Mouse (Mus musculus) kidney, postnatal 4 days (tissue): ENCODE measurements at regions not wholly inside any gene's neighbourhood (a gene's known extent, or its start where the extent isn't known, plus 50 kb on each side); places are given as distances from the start of the nearest gene placed in this dataset.

Source experiments
- DNase-seq, 2 experiments: peaks; one replicate each; pipeline ENCODE4 v3.0.0; 2021; ENCODE audit warnings: mixed read lengths in 2 of 2

DNA sequence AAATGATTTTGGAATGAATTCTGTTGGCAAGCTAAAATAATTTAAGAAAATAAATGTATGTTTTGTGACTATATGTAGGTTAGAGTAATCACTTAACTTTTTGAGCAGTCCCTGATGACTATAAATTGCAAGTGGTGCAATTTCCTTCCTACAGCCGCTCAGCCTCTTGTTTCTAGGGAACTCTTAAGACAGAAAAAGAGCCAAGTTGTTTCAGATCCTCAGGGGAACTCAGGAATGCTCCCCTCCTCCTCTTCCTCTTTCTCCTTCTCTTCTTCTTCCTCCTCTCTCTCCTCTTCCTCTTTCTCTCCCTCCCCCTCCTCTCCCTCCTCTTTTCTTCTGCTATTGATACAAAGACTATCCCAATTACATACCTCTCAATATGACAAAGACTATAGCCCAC lies 141.4 kb upstream of the Krr1 start:
- no peak for DNase-seq

DNA sequence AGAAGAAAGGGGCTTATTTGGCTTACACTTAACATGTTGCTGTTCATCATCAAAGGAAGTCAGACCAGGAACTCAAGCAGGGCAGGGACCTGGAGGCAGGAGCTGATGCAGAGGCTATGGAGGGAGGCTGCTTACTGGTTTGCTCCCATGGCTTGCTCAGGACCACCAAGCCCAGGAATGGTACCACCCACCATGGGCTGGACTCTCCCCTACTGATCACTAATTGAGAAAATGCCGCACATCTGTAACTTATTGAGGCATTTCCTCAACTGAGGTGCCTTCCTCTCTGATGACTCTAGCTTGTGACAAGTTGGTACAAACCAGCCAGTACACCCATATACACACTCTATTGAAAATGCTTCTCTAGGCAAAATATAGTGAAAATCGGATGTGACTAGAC lies 138.9 kb upstream of the Krr1 start:
- DNase-seq = no peak

DNA sequence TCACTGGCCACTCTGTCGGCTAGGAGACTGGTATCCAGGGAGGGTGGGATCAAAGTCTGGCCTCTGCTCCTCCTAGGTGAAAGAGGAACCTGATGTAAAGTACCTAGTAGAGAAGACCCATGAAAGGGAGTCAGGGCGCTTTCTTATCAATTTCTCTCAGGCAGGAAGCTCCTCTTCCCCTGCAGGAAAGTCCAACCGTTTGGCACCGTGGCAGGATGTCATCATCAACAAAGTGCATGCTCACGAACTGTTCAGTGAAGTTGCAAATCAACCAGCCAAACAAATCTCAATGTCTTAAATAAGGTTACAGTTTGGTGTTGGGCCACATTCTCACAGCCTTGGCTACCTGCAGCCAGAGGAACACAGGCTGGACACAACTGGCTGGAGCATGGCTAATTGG lies 138.2 kb upstream of the Krr1 start:
- no peak for DNase-seq

DNA sequence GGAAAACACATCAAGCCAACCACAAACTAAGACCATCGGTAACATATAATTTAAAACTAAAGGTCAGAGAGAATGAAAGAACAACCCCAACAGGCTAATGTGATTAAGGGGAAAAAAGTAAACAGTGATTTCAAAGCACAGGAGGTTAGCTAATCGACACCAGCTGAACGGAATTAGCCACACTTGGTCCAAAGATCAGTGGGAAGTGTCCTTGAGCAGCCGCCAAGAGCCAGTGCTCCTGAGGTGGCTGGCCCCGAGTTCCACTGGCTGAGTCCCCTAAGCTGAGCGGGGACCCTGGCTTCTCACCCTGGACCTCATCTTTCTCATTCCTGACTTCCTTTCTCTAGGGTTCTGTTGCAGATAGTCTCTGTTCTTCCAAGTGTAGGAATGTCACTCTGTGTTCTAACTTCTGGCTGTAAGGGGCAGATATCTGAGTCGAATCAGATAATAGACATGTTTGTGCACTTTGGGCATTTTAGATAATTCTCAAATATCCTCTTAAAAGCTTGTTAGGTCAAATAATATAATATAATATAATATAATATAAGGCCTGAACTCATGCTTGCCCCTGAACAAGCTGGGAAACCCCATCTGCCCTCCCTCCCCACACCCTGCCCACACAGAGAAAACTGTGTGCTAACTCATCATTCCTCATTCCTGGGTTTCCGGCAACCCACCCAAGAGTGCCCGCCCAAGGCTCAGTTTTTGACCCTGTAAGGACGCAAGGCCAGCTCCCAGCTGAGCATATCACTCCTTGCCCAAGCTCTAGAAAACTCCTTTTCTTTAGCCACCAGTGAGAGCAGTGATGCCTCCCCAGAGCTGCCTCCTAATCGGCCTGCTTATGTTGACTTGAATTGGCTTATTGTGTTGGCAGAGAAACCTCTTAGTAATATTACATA lies 137.3 kb upstream of the Krr1 start:
- DNase-seq = no peak

DNA sequence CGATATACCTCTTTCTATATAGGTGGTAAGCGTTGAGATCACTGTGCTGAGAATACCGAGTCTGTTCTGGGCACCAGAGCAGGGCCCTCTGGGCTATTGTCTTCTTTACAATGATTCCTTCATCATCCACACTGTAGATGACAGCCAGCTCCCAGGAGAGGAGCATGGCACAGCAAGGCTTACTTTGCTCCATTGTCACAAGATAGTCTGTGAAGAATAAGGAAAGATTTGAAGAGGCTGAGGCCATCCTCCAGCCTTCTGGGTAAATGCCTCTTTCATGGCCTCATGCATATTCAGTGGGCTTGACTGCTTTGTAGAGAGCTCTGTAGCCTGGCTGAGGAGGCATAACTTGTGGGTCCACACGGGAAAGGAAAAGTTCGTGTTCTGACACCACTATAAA lies 136.3 kb upstream of the Krr1 start:
- no peak for DNase-seq

DNA sequence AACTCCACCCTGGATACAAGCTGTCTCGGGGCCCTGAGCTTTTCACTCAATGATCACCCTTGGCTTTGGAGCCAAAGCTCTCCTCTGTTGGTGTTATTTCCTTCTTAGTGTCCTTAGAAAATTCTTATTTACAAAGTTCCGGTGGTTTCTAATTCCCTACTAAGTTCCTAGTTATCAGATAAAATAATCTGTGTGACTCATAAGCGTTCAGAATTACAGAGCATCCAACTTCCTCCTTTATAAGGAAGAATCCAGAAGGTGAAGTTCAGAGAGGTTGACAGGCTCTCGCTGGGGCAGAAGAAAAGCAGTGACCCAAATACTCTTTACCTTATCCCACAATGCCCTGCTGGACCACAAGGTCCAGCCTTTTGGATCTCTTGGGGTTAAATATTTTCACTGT lies 135.7 kb upstream of the Krr1 start:
- DNase-seq = no peak

DNA sequence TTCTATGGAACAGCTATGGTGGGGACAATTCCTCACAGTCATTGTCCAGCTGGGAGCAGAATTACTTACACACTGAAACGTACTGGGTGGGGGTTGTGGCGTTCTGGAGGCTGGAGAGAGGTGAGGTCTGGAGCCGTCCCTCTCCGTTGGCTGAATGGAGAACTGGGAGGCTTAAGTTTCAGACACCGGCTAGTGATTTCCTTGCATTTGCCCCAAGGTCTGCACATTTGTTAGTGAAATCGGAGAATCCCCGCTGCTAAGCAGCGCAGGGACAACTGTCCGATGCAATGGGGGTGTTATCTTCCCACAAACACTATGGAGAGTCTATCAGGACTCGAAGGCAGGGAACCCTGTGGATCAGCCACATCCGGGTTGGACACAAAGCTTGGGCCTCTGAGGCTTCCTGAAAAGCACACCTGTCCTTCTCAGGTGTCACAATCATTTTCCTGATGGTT lies 130.1 kb upstream of the Krr1 start:
- DNase-seq = no peak

DNA sequence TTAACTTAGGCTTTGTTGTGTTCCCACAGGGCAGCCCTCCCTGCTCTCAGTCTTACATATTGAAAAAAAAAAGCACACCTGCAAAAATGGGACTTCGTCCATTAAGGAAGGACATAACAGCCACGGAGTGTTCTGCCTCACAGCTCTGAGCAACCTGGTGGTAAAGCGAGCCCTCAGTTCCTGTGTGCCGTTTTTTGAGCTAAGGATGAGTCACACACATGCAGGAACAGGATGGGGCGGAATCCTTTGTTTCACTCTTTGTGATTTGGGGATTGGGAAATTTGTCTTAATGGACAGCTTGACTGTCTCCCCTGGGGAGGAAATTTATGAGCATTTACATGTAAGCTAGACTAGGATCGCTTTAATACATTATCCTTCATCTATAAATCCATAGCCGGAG lies 129.6 kb upstream of the Krr1 start:
- no peak for DNase-seq

DNA sequence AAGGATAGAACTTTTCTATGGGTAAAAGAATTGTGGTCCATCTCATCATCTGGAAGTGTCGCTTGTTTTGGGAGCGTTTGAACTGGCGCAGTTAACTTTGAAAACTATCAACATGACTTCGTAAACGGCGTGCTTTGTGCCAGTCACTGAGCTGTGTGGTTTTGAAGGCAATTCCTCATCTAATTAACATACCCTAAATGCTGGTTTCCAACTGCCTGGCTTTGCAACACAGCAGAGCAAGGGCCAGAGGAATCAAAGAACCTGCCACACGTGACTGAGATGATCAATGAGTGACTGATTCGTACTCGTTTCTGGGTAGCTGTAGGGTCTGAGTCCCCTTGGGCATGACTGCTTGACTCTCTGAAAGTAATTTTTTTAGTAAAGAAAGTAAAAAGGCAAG lies 129.2 kb upstream of the Krr1 start:
- no peak for DNase-seq

DNA sequence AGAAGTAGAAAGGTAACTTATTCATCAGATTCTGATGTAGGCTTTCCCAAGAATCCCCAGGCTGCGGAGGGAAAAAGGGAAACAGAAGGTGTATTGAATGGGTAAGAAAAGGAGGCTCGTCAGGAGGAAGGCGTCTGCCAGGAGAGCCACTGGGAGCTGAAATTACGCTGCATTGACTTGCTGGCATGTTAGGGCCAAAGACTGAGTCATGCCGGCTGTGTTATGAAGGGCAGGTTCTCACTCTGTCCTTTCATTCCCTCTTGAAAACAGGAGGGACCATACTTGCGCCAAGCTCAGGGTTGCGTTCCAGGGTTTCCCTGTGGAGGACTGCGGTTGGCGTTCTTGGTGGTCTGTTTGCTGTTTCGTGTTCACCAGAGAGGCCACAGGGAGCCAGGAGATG lies 128.3 kb upstream of the Krr1 start:
- DNase-seq = no peak

DNA sequence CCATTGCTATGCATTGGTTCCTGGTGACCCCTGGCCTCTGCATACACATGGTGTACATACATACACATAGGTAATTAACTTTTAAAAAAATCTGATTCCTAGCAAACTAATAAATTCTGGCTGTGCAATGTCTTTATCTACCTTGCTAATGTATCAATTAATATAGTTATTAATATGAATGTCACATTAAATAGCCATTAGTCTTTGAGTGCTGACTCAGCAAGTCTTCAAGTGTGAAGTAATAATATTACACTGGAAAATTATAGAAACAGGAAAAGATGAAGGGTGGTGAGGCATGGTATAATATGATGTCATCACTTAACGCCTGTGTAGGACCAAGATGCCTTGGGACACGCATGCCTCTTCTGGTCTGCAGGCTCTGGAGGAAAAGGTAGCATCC lies 126.5 kb upstream of the Krr1 start:
- no peak for DNase-seq

DNA sequence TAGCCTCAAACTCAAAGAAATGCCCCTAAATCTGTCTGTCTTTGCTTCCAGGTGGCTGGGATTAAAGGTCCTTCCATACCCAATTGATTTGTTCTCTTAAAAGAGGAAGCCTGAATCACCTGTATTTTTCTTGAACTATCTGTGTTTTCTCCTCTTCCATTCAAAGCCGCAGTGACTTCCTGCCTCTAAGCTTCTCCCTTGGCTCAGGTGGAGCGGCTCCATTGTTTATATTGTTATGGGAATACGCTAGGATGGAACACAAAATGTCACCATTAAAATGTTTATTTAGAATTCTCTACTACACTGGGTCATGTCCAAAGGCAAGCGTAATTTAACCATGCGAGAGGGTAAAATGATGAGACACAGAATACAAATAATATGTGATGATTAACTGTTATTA lies 118.2 kb upstream of the Krr1 start:
- DNase-seq = no peak

DNA sequence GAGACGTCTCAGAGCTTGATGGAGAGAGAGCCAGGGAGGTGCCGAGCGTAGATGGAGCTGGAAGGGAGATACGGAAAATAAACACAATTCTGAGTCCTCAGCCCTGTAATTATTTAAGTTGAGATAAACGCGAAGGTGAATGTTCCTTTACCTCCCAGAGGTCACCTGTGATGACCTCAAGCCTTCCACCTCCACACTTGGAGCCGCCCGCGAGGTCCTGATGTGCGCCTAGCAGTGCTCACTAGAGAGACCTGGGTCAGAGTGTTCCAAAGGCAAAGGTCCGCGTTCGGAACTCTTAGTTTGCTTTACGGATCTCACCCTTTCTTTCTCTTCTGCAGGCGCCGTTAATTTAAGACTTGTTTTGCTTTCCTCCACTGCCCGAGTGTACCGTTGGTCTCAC lies 117.0 kb upstream of the Krr1 start:
- no peak for DNase-seq

DNA sequence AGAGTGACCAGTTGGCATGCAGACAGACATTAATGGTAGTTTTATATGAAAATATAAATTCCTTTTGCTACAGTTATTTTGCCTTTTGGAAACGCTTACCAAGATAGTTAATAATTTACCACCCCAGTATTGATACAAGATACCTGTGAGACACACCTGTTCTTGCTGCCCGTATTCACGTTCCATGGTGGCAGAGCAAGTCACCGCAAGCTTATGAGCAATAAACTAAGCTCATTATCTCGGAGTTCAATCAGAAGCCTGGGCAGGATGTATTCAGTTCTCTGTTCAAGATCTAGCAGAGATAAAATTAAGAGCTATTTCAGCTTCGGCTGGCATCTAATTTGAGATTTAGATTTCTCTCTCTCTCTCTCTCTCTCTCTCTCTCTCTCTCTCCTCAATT lies 114.1 kb upstream of the Krr1 start:
- DNase-seq = no peak

DNA sequence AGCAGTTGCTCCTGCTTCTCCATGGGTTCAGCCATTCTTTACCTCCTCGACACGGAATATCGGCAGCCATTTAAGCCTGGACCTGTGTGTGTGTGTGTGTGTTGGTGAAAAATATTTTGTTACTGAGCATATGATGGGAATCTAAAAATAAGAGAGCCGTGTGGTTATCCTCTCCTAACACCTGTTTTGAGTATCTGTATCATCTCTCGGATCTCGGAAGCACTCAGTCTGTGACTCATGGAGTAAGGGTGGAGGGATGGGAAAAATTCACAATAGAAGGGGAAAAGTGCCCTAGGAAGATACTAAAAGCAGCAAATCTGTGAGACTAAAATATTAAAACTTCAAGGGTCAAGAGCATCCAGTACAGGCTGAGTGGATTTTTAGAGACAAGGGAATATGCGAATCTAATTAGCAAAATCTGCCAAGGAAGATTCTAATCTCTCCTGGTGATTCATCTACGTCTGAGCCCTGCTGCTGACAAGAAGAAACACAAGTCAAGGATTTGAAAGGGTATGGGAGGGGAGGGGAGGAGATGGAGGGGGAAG lies 107.1 kb upstream of the Krr1 start:
- no peak for DNase-seq

DNA sequence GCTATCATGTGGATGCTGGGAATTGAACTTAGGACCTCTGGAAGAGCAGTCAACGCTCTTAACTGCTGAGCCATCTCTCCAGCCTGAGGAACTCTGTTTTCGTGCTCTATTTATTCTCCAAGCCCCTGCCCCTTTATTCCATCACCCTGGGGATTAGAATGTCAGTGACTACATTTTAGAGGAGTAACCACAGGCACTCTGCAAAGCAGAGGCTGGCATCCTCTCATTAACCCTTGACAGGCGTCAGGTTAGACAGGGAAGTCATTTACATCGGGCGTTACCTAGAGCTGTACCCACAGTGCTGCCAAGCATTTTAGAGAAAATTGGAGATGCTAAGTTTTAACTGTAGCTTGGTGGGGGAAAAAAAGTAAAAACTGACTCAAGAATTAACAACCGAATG lies 105.4 kb upstream of the Krr1 start:
- no peak for DNase-seq

DNA sequence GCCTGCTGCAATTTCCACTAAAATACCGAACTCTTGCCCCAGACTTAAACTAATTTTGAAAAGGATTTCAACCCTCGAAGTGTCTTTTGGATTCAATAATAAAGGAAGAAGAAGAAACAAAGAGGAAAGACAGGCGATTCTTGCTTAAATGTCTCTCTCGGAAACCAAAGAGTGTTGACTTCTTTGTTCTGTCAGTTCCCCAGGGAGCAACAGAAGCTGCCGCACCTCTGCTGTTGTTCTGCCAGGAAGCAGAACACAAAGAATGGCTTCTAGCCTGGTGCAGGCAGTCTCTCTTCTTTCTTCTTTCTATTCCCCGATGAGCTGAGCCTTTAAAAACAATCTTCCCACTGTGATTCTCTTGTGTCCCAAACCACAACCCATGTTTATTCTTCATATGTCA lies 104.9 kb upstream of the Krr1 start:
- no peak for DNase-seq

DNA sequence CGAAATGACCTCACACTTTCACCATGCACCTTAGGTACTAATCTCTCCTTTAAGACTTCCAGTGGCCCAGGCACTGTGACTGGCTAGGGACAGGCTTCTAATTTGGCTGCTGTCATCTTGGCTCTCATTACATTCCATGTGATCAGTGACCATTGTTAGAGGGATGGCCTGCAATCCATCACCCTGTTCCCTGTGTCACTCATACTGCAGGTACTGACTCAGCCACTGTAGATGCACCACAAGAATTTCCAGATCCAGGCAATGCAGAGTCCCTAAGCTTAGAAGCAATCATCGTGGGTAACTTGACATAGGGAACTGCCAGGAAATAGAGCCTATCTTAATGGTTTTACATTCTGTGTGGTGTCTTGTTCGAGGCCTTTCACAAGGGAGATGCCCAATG lies 92.1 kb upstream of the Krr1 start:
- DNase-seq = no peak

DNA sequence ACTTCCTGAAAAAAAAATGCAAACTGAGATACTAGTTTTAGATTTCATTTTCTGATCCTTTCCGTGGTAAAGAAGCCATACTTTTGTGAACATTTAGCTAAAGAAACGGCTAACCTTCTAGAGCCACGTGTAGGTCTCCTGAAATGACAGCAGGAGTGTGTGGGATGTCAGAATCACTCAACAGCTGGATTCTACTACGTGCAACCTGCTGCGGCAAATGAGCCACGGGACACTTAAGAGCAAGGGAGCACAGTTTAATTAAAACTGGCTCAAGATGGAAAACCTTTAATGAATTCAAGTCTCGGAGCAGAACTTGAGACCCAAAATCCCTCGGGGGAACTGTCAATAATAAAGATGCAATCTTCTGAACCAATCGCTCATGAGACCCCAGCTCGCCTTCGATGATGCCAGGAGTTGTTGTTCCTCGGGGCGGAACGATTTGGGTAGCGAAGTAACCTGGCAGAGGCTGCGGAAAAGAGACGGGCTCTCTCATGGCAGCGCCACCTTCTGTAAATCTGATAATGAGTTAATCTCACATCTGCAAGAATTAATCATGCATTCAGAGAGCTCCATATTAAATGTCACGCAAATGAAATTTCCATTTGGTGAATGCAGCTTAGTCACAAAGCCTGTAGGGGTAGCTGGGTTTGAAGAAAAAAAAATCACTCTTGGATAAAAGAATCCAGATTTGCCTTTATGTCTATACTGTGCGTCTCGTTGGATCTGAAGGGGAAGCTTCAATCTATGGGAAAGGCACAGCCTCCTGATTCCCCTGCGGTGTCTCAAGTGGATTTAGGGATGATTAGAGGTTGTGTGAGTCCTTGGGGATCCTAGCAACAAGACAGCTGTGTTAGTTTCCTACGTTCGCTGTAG lies 90.9 kb upstream of the Krr1 start:
- peak; percentile 14 to 35 for DNase-seq

DNA sequence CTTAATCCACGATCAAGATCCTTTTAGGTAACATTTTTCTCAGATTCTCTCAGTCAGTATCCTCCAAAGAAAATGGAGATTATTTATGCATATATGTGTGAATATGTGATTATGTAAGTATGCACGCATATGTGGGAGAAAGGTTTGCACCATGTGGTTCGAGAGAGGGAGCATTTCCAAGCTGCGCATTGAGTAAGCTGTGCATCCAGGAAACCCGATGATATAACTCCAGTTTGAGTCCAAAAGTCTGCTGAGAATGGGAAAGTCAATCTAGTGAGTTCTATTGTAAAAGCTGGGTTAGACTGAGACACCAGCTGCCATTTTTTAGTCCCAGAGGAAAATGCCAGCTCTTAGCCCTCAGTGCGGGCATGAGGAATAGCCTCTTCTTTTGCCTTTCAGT lies 89.9 kb upstream of the Krr1 start:
- no peak for DNase-seq

DNA sequence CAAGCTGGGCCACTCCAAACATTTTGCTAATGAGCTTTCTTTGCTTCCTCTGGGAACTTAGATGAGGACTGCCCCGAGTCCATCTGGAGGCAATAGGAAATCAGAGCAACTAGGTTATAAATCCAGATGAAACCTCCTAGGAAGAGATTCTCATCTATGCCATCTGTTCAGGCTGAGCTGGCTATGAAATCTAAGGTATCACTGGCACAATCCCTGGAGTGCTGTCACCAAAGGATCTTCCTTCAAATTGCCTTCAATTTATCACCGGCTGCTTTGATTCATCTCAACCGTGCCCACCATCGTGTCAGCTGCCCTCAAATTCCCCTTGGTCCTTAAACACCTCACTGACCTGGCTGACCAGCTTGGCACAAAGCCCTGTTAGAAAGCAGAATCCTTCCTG lies 87.8 kb upstream of the Krr1 start:
- DNase-seq = no peak

DNA sequence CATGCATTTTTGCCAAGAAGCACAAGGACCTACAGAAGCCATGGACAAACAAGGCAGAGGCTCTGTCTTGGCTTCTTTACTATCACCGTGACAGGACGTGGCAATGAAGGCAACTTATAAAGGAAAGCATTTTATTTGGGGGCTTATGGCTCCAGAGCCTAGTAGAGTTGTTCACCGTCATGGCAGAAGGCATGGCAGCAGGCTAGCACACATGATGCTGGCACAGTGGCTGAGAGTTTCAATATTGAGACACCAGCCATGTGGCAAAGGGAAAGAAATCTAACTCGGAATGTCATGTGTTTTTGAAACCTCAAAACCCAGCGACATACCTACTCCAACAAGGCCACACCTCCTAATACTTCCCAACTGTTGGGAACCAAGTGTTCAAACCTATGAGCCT lies 83.4 kb upstream of the Krr1 start:
- DNase-seq = no peak

DNA sequence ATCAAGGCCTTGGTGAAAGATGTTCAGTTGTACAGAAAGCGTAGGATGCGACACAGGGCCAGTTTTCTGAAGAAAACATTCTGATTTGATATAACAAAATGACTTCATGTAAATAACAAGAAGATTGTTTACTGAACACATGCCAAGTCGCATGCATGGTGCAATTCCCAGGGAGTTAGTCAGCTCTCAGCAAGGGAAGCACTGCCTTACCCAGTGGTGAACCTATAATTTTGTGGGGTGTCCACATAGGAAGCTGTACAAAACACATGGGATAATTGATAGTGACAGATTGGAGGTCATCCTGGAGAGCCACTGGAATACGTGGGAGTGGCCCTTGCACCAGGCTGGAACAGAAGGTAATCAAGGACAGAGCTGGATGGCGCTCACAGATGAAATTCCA lies 79.0 kb upstream of the Krr1 start:
- peak in 1 of 2 experiments; percentile 8 for DNase-seq

DNA sequence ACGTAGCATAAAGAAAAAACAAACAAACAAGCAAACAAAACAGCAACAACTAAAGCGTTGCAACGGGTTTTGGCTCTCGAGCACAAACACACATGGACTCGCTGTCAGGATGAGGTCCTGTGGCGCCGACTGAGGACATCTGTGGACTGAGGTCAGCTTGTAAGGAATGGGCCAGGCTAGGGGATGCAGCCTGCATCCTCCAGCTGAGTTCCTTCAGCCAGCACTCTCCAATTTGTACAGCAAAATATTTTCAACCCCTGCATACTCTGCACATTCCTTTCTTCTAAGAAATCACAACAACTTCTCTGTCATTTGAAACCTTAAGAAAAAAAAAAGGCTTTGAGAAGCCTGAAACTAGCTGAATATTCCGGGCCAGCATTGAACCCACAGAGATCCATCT lies 78.5 kb upstream of the Krr1 start:
- peak; percentile 70 to 80 for DNase-seq
